Mouse (Mus musculus): ENCODE measurements around the gene Prdx3.

- TF ChIP-seq E2F4 (IDR thresholded peaks at IDR 0.05; ENCODE audit: insufficient read depth) (no peak), MYOG (IDR thresholded peaks at IDR 0.05; ENCODE audit: control insufficient read depth in 1 of 3, insufficient read depth in 1 of 3, insufficient read length in 2 of 3, low read depth in 2 of 3) (no peak)
Observed at GRCm38 (mm10) chr19:60872272-60872671, 2.1 kb downstream of the Prdx3 start.

Data from myocyte (in vitro differentiated cells).